Mouse (Mus musculus) liver, embryonic 14.5 days (tissue): ENCODE results near the gene Abo. TPM values are rescaled to one million over a fixed set of nuclear protein-coding genes. Genes with fewer than 3 reads are reported as not detected.

ENCODE experiments used
- ATAC-seq: fragments of 200-750 bp; cut with Nextera tagmentation; 2 replicates; pipeline ENCODE4 v1.8.0; 2017; ENCODE audit warnings: moderate number of reproducible peaks, mild to moderate bottlenecking, moderate library complexity; ENCODE audit not compliant: insufficient read depth
- DNase-seq, 3 experiments: peaks; one replicate each; pipeline ENCODE4 v3.0.0-alpha.2; 2012 to 2013; ENCODE audit warnings: low read depth in 3 of 3, low spot score in 3 of 3
- H3K27ac ChIP-seq: fragments of 300-500 bp; sonication (generic); 2 replicates; pipeline ENCODE4 v1.5.1; 2014; ENCODE audit warnings: moderate library complexity, mild to moderate bottlenecking, control low read depth, inconsistent platforms
- H3K27me3 ChIP-seq: fragments of 300-500 bp; sonication (generic); 2 replicates; pipeline ENCODE4 v1.6.1; 2014; ENCODE audit warnings: mild to moderate bottlenecking, low read length, moderate library complexity; ENCODE audit not compliant: control insufficient read depth, insufficient read depth
- H3K36me3 ChIP-seq: fragments of 300-500 bp; sonication (generic); replicated peaks from 2 replicates; pipeline ENCODE4 v1.6.1; 2014; ENCODE audit warnings: low read depth; ENCODE audit not compliant: control insufficient read depth, insufficient read depth
- H3K4me1 ChIP-seq, 2 experiments: fragments of 200-500 bp in 1 of 2; fragments of 300-500 bp in 1 of 2; sonication (generic) in 1 of 2; replicated peaks; 2 replicates each; pipeline ENCODE4 v1.6.1; 2012 to 2014; ENCODE audit warnings: antibody characterized with exemption in 1 of 2, inconsistent platforms in 1 of 2, low read length in 1 of 2; ENCODE audit not compliant: control insufficient read depth in 2 of 2, insufficient read depth in 2 of 2
- H3K4me2 ChIP-seq: fragments of 300-500 bp; sonication (generic); 2 replicates; pipeline ENCODE4 v1.6.1; 2014; ENCODE audit warnings: low read depth, mild to moderate bottlenecking, control low read depth, moderate library complexity
- H3K4me3 ChIP-seq, 2 experiments: fragments of 200-500 bp in 1 of 2; fragments of 300-500 bp in 1 of 2; sonication (generic) in 1 of 2; 2 replicates each; pipeline ENCODE4 v1.5.1; 2012 to 2014; ENCODE audit warnings: low read depth in 2 of 2, low read length in 2 of 2, mild to moderate bottlenecking in 2 of 2, control low read depth in 1 of 2, inconsistent platforms in 1 of 2, moderate library complexity in 1 of 2; ENCODE audit not compliant: insufficient read depth in 1 of 2
- H3K9ac ChIP-seq: fragments of 300-500 bp; sonication (generic); replicated peaks from 2 replicates; pipeline ENCODE4 v1.6.1; 2014; ENCODE audit warnings: mild to moderate bottlenecking, control low read depth, moderate library complexity
- H3K9me3 ChIP-seq: fragments of 300-500 bp; sonication (generic); 2 replicates; pipeline ENCODE4 v1.6.1; 2016; ENCODE audit warnings: low read length, mixed read lengths; ENCODE audit not compliant: control insufficient read depth
- CTCF ChIP-seq: IDR thresholded peaks from 2 replicates; pipeline ENCODE4 v1.5.1; 2016; ENCODE audit warnings: antibody characterized with exemption, low read depth, control low read depth
- EP300 ChIP-seq: IDR thresholded peaks from 2 replicates; pipeline ENCODE4 v1.6.1; 2016; ENCODE audit warnings: antibody characterized with exemption, low read depth
- WGBS: fragments of 180-500 bp; shearing (Covaris S2); extraction: QIAGEN DNeasy Blood & Tissue Kit; methylation state at CpG from one replicate; pipeline ENCODE4 v1.1.7; 2014; ENCODE audit not compliant: insufficient replicate concordance; 5-methylcytosine and 5-hydroxymethylcytosine counted together
- polyA plus RNA-seq, 2 experiments: library from polyadenylated mRNA; depleted of rRNA in 1 of 2; stranded (reverse) in 1 of 2; unstranded in 1 of 2; fragments of >200 nt; fragmentation: Nextera tagmentation in 1 of 2; extraction: Ambion mirVana in 1 of 2; gene quantifications; 2 replicates each; pipeline versions ENCODE4 v1.2.1 to v1.2.3; 2012 to 2014

Abo gene
- polyA plus RNA-seq, 2 experiments, result not detected

DNA sequence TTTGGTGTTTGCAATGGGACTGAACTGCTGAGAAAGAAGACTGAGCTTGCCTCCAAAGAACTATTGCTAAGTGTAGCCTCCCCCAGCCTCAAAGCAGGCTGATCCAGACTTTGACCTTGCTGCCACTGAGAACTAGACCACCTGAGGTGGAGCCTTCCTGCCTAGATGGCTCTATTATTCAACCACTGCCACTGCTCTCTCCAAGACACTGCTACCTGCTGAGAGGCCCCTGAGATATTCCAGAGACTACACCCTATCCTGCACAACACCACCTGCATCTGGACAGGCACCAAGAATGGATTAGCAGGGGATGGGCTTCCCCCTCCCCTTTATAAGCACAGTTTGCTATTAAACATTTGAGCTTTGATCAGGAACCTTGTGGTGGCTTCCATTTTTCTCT is 13.8 kb upstream of the Abo start:
- H3K4me2 ChIP-seq, result no peak overlapping the region
- H3K27me3 ChIP-seq, result no peaks in the 10 kb centered on the region
- H3K4me3 ChIP-seq, result no peak overlapping the region
- TF ChIP-seq CTCF, result no peak
- TF ChIP-seq EP300, result no peak
- ATAC-seq, result no peak
- no peaks in the 10 kb centered on the region for H3K4me1 ChIP-seq
- no peaks in the 10 kb centered on the region for H3K36me3 ChIP-seq
- no peaks in the 10 kb centered on the region for H3K9me3 ChIP-seq
- H3K27ac ChIP-seq, result no peak overlapping the region
- DNase-seq, result no peak
- H3K9ac ChIP-seq, result no peak overlapping the region

DNA sequence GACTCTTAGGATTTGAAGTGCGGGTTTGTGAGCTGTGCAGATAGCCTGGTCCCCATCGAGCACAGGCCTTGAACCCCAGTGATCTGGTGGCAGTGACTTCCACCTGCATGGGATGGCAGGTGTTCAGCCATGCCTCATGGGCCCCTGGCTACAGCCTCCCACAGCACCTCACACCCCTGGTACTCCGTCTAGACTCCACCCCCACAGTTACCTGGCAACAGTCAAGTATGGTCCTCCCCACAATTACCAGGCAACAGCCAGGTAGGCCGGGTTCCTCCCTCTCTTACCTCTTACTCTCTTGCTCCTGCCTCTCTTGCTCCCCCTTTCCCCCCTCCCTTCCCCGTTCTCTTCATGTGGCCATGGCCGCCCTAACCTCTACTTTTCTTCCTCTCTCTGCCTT is 5.9 kb upstream of the Abo start:
- no peak for ATAC-seq
- Histone ChIP-seq H3K4me2 (no peak overlapping the region), H3K27me3 (no peaks in the 10 kb centered on the region), H3K4me3 (no peak overlapping the region), H3K36me3 (no peaks in the 10 kb centered on the region), H3K9me3 (no peaks in the 10 kb centered on the region), H3K27ac (no peak overlapping the region), H3K4me1 (no peaks in the 10 kb centered on the region), H3K9ac (no peak overlapping the region)
- no peak for DNase-seq
- WGBS, result 41% methylated on average over 6 of the region's 6 CpGs
- TF ChIP-seq CTCF, result no peak
- TF ChIP-seq EP300, result no peak

DNA sequence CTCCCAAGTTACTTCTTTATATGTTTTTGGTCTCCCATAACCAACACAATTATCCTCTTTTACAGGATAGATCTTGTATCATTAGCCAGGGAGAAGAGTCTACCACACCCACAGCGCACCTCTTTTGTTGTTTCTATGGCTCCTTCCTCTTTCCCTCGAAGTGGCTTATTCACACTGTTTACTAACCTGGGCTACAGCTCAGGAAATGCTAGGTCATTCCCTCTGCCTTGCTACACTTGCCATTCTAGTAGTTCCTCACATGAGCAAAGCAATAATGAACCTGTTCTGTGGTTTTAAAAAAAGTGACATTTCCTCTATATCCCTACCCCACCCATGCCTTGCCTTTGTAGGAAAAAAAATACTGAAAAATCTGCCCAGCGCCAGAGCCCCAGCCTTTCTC is 1.9 kb downstream of the Abo start:
- 48% methylated on average over 3 of the region's 3 CpGs for WGBS
- no peak overlapping the region for H3K9ac ChIP-seq
- ATAC-seq, result no peak

DNA sequence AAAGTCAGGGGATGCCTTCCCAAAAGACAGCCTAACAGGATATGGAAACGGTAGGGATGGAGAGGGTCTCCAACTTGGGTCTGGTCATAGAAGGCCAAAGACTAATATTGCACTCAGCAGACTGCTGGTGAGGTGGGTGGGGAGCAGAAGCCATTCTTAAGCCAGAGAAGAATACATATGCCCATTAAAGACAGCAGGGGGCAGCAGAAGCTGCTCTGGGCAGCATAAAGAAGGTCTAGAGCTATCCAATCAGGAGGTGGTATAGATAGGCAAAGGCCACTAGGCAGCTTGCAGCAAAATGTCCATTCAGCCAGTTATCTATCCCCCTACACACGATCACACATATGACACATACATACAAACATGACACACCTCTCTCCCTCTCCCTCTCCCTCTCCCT is 17.1 kb downstream of the Abo start:
- H3K4me2 ChIP-seq, result no peak overlapping the region
- H3K9me3 ChIP-seq, result no peaks in the 10 kb centered on the region
- TF ChIP-seq CTCF, result peak; percentile 67
- TF ChIP-seq EP300, result no peak
- no peaks in the 10 kb centered on the region for H3K36me3 ChIP-seq
- no peak for ATAC-seq
- 17% methylated on average over 2 of the region's 2 CpGs for WGBS
- peak; percentile 2 to 4 (median 4) for DNase-seq
- no peaks in the 10 kb centered on the region for H3K27me3 ChIP-seq
- no peak overlapping the region for H3K27ac ChIP-seq
- H3K4me1 ChIP-seq, result no peaks in the 10 kb centered on the region
- no peak overlapping the region for H3K9ac ChIP-seq
- H3K4me3 ChIP-seq, result no peak overlapping the region

More for the DNA sequence above, 1.9 kb downstream of the Abo start:
- no peak overlapping the region for H3K4me2 ChIP-seq
- no peaks in the 10 kb centered on the region for H3K4me1 ChIP-seq
- no peaks in the 10 kb centered on the region for H3K36me3 ChIP-seq
- H3K4me3 ChIP-seq, result no peak overlapping the region
- TF ChIP-seq EP300, result no peak
- H3K27ac ChIP-seq, result no peak overlapping the region
- DNase-seq, result no peak
- H3K9me3 ChIP-seq, result no peaks in the 10 kb centered on the region
- H3K27me3 ChIP-seq, result no peaks in the 10 kb centered on the region

DNA sequence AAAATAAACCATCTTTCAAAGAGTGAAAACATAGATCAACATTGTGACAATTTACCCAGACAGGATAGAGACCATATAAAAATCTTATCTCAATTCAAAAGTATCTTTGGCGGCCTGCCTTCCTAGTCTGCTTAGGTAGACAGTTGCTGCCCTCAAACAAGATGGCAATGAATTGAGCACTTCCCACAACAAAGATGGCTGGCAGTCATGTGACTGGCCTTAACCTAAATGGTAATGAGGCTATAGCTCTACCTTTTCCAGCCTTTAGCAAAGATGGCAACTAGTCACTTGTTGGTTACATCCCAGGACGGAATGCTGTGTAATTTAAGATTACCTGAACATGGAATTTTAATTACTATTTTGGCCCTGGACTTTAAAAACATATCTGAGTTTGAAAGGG is 32.3 kb downstream of the Abo start:
- Histone ChIP-seq H3K4me1 (no peaks in the 10 kb centered on the region), H3K4me2 (no peak overlapping the region), H3K9ac (no peak overlapping the region), H3K27me3 (no peaks in the 10 kb centered on the region), H3K27ac (no peak overlapping the region), H3K9me3 (no peaks in the 10 kb centered on the region), H3K4me3 (no peak overlapping the region), H3K36me3 (no peaks in the 10 kb centered on the region)
- WGBS, result 60% methylated on average over 2 of the region's 2 CpGs
- ATAC-seq (no peak), DNase-seq (no peak)
- no peak for TF ChIP-seq EP300
- TF ChIP-seq CTCF, result no peak

DNA sequence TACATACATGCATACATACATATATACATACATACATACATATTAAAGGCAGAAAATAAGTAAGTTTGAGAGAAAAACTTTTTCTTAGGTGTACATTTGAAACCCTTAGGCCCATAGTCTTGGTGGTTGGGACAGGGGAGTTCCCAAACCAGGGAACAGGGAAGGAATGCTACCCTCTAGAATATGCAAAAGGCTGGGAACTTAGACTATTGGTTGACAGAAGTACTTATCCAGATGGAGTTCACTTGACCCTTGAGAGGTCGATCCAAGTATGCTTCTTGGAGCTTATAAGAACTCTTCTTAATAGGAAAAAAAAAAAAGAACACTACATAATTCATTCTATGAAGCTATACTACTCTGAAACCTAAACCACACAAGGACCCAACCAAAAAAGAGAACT is 36.7 kb downstream of the Abo start:
- H3K4me2 ChIP-seq, result no peak overlapping the region
- no peak overlapping the region for H3K27ac ChIP-seq
- no peaks in the 10 kb centered on the region for H3K36me3 ChIP-seq
- TF ChIP-seq EP300, result no peak
- no peak for TF ChIP-seq CTCF
- no peak for DNase-seq
- H3K9ac ChIP-seq, result no peak overlapping the region
- ATAC-seq, result no peak
- no peaks in the 10 kb centered on the region for H3K27me3 ChIP-seq
- no peaks in the 10 kb centered on the region for H3K9me3 ChIP-seq
- WGBS, result 52% methylated on average over 1 of the region's 1 CpGs
- no peaks in the 10 kb centered on the region for H3K4me1 ChIP-seq
- H3K4me3 ChIP-seq, result no peak overlapping the region
